ENCODE assay signal across 7 mouse cellular contexts in genomic region chr12:8673974-8674306, GRCm38 (mm10). TPM values are rescaled to one million over a fixed set of nuclear protein-coding genes. Genes with fewer than 3 reads are reported as not detected.
DNase-seq lines count a peak whose midpoint lies in the region; ATAC-seq lines count a peak whose summit lies in the region.

Gene Pum2, plus strand, starts transcription at chr12:8674134.

- peak within 1 kb of the TSS; percentile 98 for H3K27ac ChIP-seq in embryonic facial prominence, embryonic 11.5 days (replicated peaks; ENCODE audit: low read depth, low read length)
- peak within 1 kb of the TSS; percentile 97 for H3K27ac ChIP-seq in limb, embryonic 11.5 days (replicated peaks; ENCODE audit: low read depth, low read length)
- H3K27ac ChIP-seq in midbrain, embryonic 14.5 days (replicated peaks; ENCODE audit: low read depth, low read length): peak within 1 kb of the TSS; percentile 98

- peak within 1 kb of the TSS; percentile 73 for H3K4me2 ChIP-seq in embryonic facial prominence, embryonic 11.5 days (ENCODE audit: low read depth, low read length)
- peak within 1 kb of the TSS; percentile 66 for H3K4me2 ChIP-seq in limb, embryonic 11.5 days (ENCODE audit: low read depth, severe bottlenecking)
- peak within 1 kb of the TSS; percentile 90 for H3K4me2 ChIP-seq in midbrain, embryonic 14.5 days (ENCODE audit: low read length)

- peak within 1 kb of the TSS; percentile 99 for H3K9ac ChIP-seq in embryonic facial prominence, embryonic 11.5 days (replicated peaks; ENCODE audit: low read length)
- H3K9ac ChIP-seq in limb, embryonic 11.5 days (ENCODE audit: low read length): peak within 1 kb of the TSS; percentile 100
- peak within 1 kb of the TSS; percentile 98 for H3K9ac ChIP-seq in midbrain, embryonic 14.5 days (replicated peaks; ENCODE audit: low read length)

- H3K4me3 ChIP-seq in embryonic facial prominence, embryonic 11.5 days (ENCODE audit: low read depth, low read length): peak within 1 kb of the TSS; percentile 99
- peak within 1 kb of the TSS; percentile 91 for H3K4me3 ChIP-seq in limb, embryonic 11.5 days (ENCODE audit: low read depth, low read length)
- H3K4me3 ChIP-seq in midbrain, embryonic 14.5 days (replicated peaks; ENCODE audit: low read depth, low read length): peak within 1 kb of the TSS; percentile 86

- no peaks in the 10 kb centered on the region for H3K4me1 ChIP-seq in embryonic facial prominence, embryonic 11.5 days (ENCODE audit: control insufficient read depth, insufficient read depth, low read length)
- peaks cover 7% of the 10 kb centered on the region for H3K4me1 ChIP-seq in limb, embryonic 11.5 days (ENCODE audit: control insufficient read depth, insufficient read depth, low read length)
- peaks cover 28% of the 10 kb centered on the region for H3K4me1 ChIP-seq in midbrain, embryonic 14.5 days (ENCODE audit: control insufficient read depth, insufficient read depth, low read length)

- no peaks in the 10 kb centered on the region for H3K9me3 ChIP-seq in embryonic facial prominence, embryonic 11.5 days (replicated peaks; ENCODE audit: control insufficient read depth, low read length)
- H3K9me3 ChIP-seq in limb, embryonic 11.5 days (ENCODE audit: control insufficient read depth, low read length): no peaks in the 10 kb centered on the region
- no peaks in the 10 kb centered on the region for H3K9me3 ChIP-seq in midbrain, embryonic 14.5 days (ENCODE audit: control insufficient read depth, low read length)

- WGBS in embryonic facial prominence, embryonic 11.5 days: 0% methylated on average over 30 of the region's 41 CpGs
- under 1% methylated on average over 29 of the region's 41 CpGs for WGBS in limb, embryonic 11.5 days
- under 1% methylated on average over 35 of the region's 41 CpGs for WGBS in midbrain, embryonic 14.5 days

- H3K27me3 ChIP-seq in embryonic facial prominence, embryonic 11.5 days (ENCODE audit: control insufficient read depth, insufficient read depth, low read length): no peaks in the 10 kb centered on the region
- no peaks in the 10 kb centered on the region for H3K27me3 ChIP-seq in limb, embryonic 11.5 days (ENCODE audit: control insufficient read depth, insufficient read depth, low read length)
- H3K27me3 ChIP-seq in midbrain, embryonic 14.5 days (ENCODE audit: control insufficient read depth, insufficient read depth, low read length): no peaks in the 10 kb centered on the region

- H3K36me3 ChIP-seq in embryonic facial prominence, embryonic 11.5 days (replicated peaks; ENCODE audit: control insufficient read depth, insufficient read depth, low read depth, low read length): no peaks in the 10 kb centered on the region
- no peaks in the 10 kb centered on the region for H3K36me3 ChIP-seq in limb, embryonic 11.5 days (ENCODE audit: control insufficient read depth, insufficient read depth, low read length)
- H3K36me3 ChIP-seq in midbrain, embryonic 14.5 days (ENCODE audit: control insufficient read depth, insufficient read depth, low read length): no peaks in the 10 kb centered on the region

- ATAC-seq in embryonic facial prominence, embryonic 11.5 days (replicated peaks; ENCODE audit: insufficient number of reproducible peaks, low FRiP score, low TSS enrichment, low read depth): peak; percentile 95
- peak; percentile 95 for ATAC-seq in limb, embryonic 11.5 days (ENCODE audit: insufficient number of reproducible peaks, low FRiP score, low TSS enrichment, low read depth)
- peak; percentile 96 for ATAC-seq in midbrain, embryonic 14.5 days (ENCODE audit: low FRiP score, low TSS enrichment)

- DNase-seq in adrenal gland, postnatal 14 days: peak; percentile 96
- peak; percentile 96 for DNase-seq in embryonic facial prominence, embryonic 11.5 days (ENCODE audit: low spot score)
- DNase-seq in heart, adult 11 months: peak; percentile 100
- DNase-seq in kidney, adult 18-20 months: peak; percentile 92
- peak; percentile 96 for DNase-seq in limb, embryonic 11.5 days (ENCODE audit: low spot score)
- peak; percentile 98 for DNase-seq in midbrain, embryonic 14.5 days
- DNase-seq in spleen, adult 18-20 months: peak; percentile 88 to 91

RNA-seq across cellular contexts. Expression of gene Pum2, which starts in this region (rescaled TPM):
- total RNA-seq in adrenal gland, postnatal 14 days (2021): 136 and 152 TPM in 2 replicates
- polyA plus RNA-seq in embryonic facial prominence, embryonic 11.5 days (2014; fragmentation: Nextera tagmentation; extraction: Ambion mirVana): 73.0 and 79.7 TPM in 2 replicates
- polyA plus RNA-seq in limb, embryonic 11.5 days (2014; fragmentation: Nextera tagmentation; extraction: Ambion mirVana): 73.6 and 73.7 TPM in 2 replicates
- polyA plus RNA-seq in midbrain, embryonic 14.5 days (2014; fragmentation: Nextera tagmentation; extraction: Ambion mirVana): 69.9 and 83.5 TPM in 2 replicates

Comparison
In these comparisons a context has a peak if more than half of its experiments do, and no peak if none do; other contexts are left out.
1. Peak in every context shown above with its lines: DNase-seq, ATAC-seq, H3K4me3 ChIP-seq and H3K27ac ChIP-seq.